Comparison of ENCODE assay signal across 19 mouse cellular contexts in the genomic region with DNA sequence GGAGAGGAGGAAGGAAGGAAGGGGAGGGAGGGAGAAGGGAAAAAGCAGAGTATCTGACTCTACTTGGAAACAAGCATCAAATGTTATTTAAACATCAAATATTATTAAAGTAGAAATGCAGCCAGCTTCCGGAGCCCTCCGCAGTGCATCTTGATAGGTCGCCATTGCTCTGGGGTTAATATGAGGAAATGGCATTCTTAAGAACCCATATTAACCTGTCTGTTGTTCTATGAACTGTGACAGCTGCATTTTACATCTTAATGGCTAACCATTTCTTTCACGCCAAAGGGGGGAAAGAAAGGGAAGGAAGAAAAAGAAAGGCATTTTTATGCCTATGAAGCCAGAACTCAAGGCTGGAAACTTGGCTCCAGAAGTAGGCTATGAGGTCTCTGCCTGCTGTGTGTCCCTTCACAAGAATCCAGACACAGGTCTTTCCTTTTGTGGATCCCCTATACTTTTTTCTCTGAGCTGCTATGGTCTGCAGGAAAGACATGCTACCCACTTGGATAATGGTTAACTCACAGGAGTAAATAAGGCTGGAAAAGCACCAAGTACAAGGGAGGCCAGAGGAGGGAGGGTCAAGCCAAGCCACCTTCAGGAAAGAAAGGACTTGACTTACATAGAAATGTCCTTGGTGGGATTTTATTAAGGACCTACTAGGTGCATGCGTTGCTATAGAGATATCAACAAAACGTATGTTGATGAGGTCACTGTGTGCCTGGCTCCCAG.
DNase-seq lines count a peak whose midpoint lies in the region; ATAC-seq and TF ChIP-seq lines count a peak whose summit lies in the region.
"Had no signal": no experiment of that assay in that cellular context is flagged by ENCODE, and none has a peak within 500 bp of the region (broad histone marks: within the 10 kb centered on the region; RNA-seq: fewer than 3 reads in every experiment).

No protein-coding gene starts in this region.

- H3K9ac ChIP-seq in kidney, embryonic 16.5 days (replicated peaks; ENCODE audit: low read length), result no peak overlapping the region
- H3K9ac ChIP-seq: heart, embryonic 12.5 days; hindbrain, embryonic 14.5 days had no signal

- peaks cover 49% of the 10 kb centered on the region for H3K4me1 ChIP-seq in kidney, embryonic 16.5 days (ENCODE audit: insufficient read depth, low read length)
- H3K4me1 ChIP-seq: heart, embryonic 12.5 days had no signal

- peak; percentile 81 for ATAC-seq in kidney, embryonic 16.5 days (ENCODE audit: low FRiP score, low TSS enrichment)
- ATAC-seq: forebrain, embryonic 14.5 days had no signal

- no peaks in the 10 kb centered on the region for H3K36me3 ChIP-seq in kidney, embryonic 16.5 days (ENCODE audit: insufficient read depth, low read length)
- H3K36me3 ChIP-seq: embryonic facial prominence, embryonic 10.5 days; heart, embryonic 12.5 days; hindbrain, embryonic 10.5 days had no signal

- DNase-seq in kidney, adult 11 months, result peak; percentile 56
- peak; percentile 44 to 59 for DNase-seq in kidney, adult 8-10 months
- peak; percentile 19 to 60 for DNase-seq in kidney, postnatal 36 days
- DNase-seq in thymus, postnatal 25 days, result no peak
- DNase-seq in layer of hippocampus, adult 18-20 months (ENCODE audit: low spot score in 2 of 2), result no peak
- DNase-seq in layer of hippocampus, adult 2 months (ENCODE audit: low spot score in 2 of 2), result no peak
- DNase-seq: adrenal gland, adult 2 months; adrenal gland, postnatal 25 days; cerebellum, adult 18-20 months; cerebellum, adult 9-11 months; gastrocnemius, postnatal 14 days; heart, adult 2 months had no signal

- H3K27ac ChIP-seq in kidney, embryonic 16.5 days (ENCODE audit: low read length), result peak overlapping the region; percentile 85
- H3K27ac ChIP-seq in layer of hippocampus, adult 2 months, result no peak overlapping the region
- H3K27ac ChIP-seq: embryonic facial prominence, embryonic 10.5 days; heart, adult 2 months; hindbrain, embryonic 10.5 days; hindbrain, embryonic 14.5 days had no signal

- no peak for TF ChIP-seq CTCF in layer of hippocampus, adult 2 months (conservative IDR thresholded peaks at IDR 0.05)

- 47% methylated on average over 6 of the region's 6 CpGs for WGBS in kidney, embryonic 16.5 days

- H3K4me2 ChIP-seq in kidney, embryonic 16.5 days (replicated peaks; ENCODE audit: low read depth, low read length), result peak overlapping the region; percentile 34; the same call in 1 of the 2 replicates
- H3K4me2 ChIP-seq: heart, embryonic 12.5 days; hindbrain, embryonic 14.5 days had no signal

- H3K4me3 ChIP-seq in kidney, embryonic 16.5 days (ENCODE audit: low read length), result no peak overlapping the region
- H3K4me3 ChIP-seq in layer of hippocampus, adult 2 months, result no peak overlapping the region
- H3K4me3 ChIP-seq: embryonic facial prominence, embryonic 10.5 days; heart, adult 2 months; heart, embryonic 12.5 days; hindbrain, embryonic 10.5 days had no signal

- H3K27me3 ChIP-seq in kidney, embryonic 16.5 days (ENCODE audit: insufficient read depth, low read length), result no peaks in the 10 kb centered on the region
- H3K27me3 ChIP-seq: CH12.LX had no signal

- H3K9me3 ChIP-seq in kidney, embryonic 16.5 days (ENCODE audit: low read length), result no peaks in the 10 kb centered on the region
- H3K9me3 ChIP-seq: embryonic facial prominence, embryonic 10.5 days; heart, embryonic 12.5 days; hindbrain, embryonic 10.5 days had no signal

Comparison
In these comparisons a context has a peak if more than half of its experiments do, and no peak if none do; other contexts are left out.
1. DNase-seq: peak in kidney, adult 11 months (single experiment), kidney, adult 8-10 months (2 of 2) and kidney, postnatal 36 days (2 of 2); none in thymus, postnatal 25 days (single experiment), layer of hippocampus, adult 18-20 months (0 of 2) and layer of hippocampus, adult 2 months (0 of 2).